Comparison of ENCODE assay signal across 17 mouse cellular contexts in the genomic region with DNA sequence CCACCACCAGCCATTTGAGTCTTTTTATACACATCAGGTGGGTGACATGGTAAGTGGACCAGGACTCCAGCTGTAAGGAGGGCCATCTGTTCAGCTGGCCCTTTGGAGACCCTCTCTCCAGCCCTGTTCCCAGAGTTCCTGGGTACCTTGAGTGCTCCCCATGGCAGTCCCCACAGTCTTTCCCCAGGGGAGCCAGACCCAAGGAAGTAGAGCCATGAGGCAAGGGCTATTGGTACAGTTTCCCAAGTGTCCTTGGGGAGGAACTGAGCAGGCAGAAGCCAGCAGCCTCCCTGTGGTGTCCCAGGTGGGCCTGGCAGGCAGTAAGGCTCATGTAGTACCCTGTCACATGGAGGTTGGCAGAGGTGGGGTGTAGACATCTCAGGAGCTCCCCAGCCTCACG.
"Had no signal": no experiment of that assay in that cellular context is flagged by ENCODE, and none has a peak within 500 bp of the region (broad histone marks: within the 10 kb centered on the region; RNA-seq: fewer than 3 reads in every experiment).

No protein-coding gene starts in this region.

- H3K36me3 ChIP-seq: limb, embryonic 10.5 days; limb, embryonic 13.5 days; liver, embryonic 12.5 days; liver, embryonic 15.5 days; lung, embryonic 15.5 days had no signal

- H3K27ac ChIP-seq: limb, embryonic 10.5 days; limb, embryonic 13.5 days; liver, embryonic 12.5 days; liver, embryonic 15.5 days; lung, embryonic 15.5 days had no signal

- H3K4me3 ChIP-seq: limb, embryonic 10.5 days; limb, embryonic 13.5 days; liver, embryonic 12.5 days; liver, embryonic 15.5 days; lung, embryonic 15.5 days; megakaryocyte, embryonic 14.5 days had no signal

- H3K9me3 ChIP-seq: limb, embryonic 10.5 days; limb, embryonic 13.5 days; liver, embryonic 12.5 days; liver, embryonic 15.5 days; lung, embryonic 15.5 days; megakaryocyte, embryonic 14.5 days had no signal

- DNase-seq: kidney, postnatal 14 days; kidney, postnatal 4 days; layer of hippocampus, adult 9-11 months; layer of hippocampus, postnatal 36 days; liver; lung, adult 18-20 months; lung, postnatal 10 days; lung, postnatal 36 days; midbrain, embryonic 14.5 days; thymus, adult 18-20 months; thymus, postnatal 36 days had no signal
